Comparison of ENCODE assay signal across 30 mouse cellular contexts in the genomic region with DNA sequence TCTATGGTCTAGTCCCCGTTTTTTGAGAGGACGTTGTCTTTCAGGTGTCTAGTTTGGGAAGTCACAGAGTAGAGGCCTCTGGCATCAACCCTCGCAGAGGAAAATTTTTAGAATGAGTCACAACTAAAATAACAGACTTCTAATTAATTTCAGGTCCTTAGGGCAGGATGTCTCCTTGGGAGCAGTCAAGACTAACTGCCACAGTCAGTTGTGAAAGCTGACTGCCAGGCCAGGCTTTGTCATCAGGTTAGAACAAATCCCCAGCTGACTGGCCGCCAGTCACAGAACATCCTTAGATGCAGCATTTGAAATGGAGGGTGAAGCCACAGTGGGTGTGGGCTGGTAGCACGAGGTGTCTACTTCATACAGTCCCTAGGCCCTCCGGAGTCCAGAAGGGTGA. TPM values are rescaled to one million over a fixed set of nuclear protein-coding genes. Genes with fewer than 3 reads are reported as not detected.
DNase-seq lines count a peak whose midpoint lies in the region; ATAC-seq lines count a peak whose summit lies in the region.
"Had no signal": no experiment of that assay in that cellular context is flagged by ENCODE, and none has a peak within 500 bp of the region (broad histone marks: within the 10 kb centered on the region; RNA-seq: fewer than 3 reads in every experiment).

No protein-coding gene starts in this region.

- ATAC-seq in midbrain, embryonic 11.5 days (ENCODE audit: low FRiP score): no peak
- ATAC-seq: activated CD4-positive, CD25-positive, alpha-beta regulatory T cell, adult 4 months; CD4-positive, CD25-positive, alpha-beta regulatory T cell, adult 4 months; forebrain, embryonic 14.5 days; forebrain, postnatal 0 days; intestine, postnatal 0 days had no signal

- H3K4me3 ChIP-seq in midbrain, embryonic 11.5 days (ENCODE audit: low read depth, low read length): no peak overlapping the region
- H3K4me3 ChIP-seq in midbrain, embryonic 10.5 days: no peak overlapping the region
- H3K4me3 ChIP-seq: embryonic facial prominence, embryonic 12.5 days; embryonic facial prominence, embryonic 15.5 days; erythroblast, embryonic 14.5 days; forebrain, embryonic 10.5 days; heart, embryonic 12.5 days; heart, embryonic 15.5 days; hindbrain, embryonic 10.5 days had no signal

- no peak overlapping the region for H3K27ac ChIP-seq in midbrain, embryonic 11.5 days (ENCODE audit: low read depth, low read length)
- H3K27ac ChIP-seq in midbrain, embryonic 10.5 days (replicated peaks): no peak overlapping the region
- H3K27ac ChIP-seq: embryonic facial prominence, embryonic 12.5 days; embryonic facial prominence, embryonic 15.5 days; forebrain, embryonic 10.5 days; heart, embryonic 15.5 days; hindbrain, embryonic 10.5 days; hindbrain, embryonic 14.5 days had no signal

- H3K27me3 ChIP-seq in midbrain, embryonic 11.5 days (ENCODE audit: control insufficient read depth, insufficient read depth, low read length): no peaks in the 10 kb centered on the region
- no peaks in the 10 kb centered on the region for H3K27me3 ChIP-seq in midbrain, embryonic 10.5 days (ENCODE audit: low read depth, poor library complexity, severe bottlenecking)
- H3K27me3 ChIP-seq: embryonic facial prominence, embryonic 12.5 days; embryonic facial prominence, embryonic 15.5 days; heart, embryonic 12.5 days; heart, embryonic 15.5 days had no signal

- H3K36me3 ChIP-seq in midbrain, embryonic 11.5 days (ENCODE audit: control insufficient read depth, insufficient read depth, low read length): no peaks in the 10 kb centered on the region
- H3K36me3 ChIP-seq in midbrain, embryonic 10.5 days: no peaks in the 10 kb centered on the region
- H3K36me3 ChIP-seq: embryonic facial prominence, embryonic 12.5 days; embryonic facial prominence, embryonic 15.5 days; forebrain, embryonic 10.5 days; G1E; heart, embryonic 12.5 days; heart, embryonic 15.5 days; hindbrain, embryonic 10.5 days had no signal

- no peak overlapping the region for H3K9ac ChIP-seq in midbrain, embryonic 11.5 days (ENCODE audit: low read length)
- H3K9ac ChIP-seq: embryonic facial prominence, embryonic 12.5 days; embryonic facial prominence, embryonic 15.5 days; forebrain, postnatal 0 days; heart, embryonic 12.5 days; heart, embryonic 15.5 days; hindbrain, embryonic 14.5 days had no signal

- DNase-seq in midbrain, embryonic 11.5 days (ENCODE audit: low spot score, missing footprints): peak; percentile 31
- no peak for DNase-seq in midbrain, embryonic 10.5 days (ENCODE audit: low spot score)
- peak; percentile 17 for DNase-seq in MN1 (ENCODE audit: low spot score)
- peak; percentile 51 for DNase-seq in fat pad, adult 2 months (ENCODE audit: extremely low read depth, low read depth, low spot score)
- no peak for DNase-seq in frontal cortex, postnatal 36 days (ENCODE audit: low spot score in 2 of 2)
- no peak for DNase-seq in spleen, postnatal 14 days (ENCODE audit: low spot score in 2 of 2)
- DNase-seq: adrenal gland, adult 8-10 months; adrenal gland, postnatal 25 days; cerebellum, adult 18-20 months; cerebellum, adult 9-10 months; cerebellum, postnatal 25 days; forebrain, postnatal 0 days; gastrocnemius, postnatal 25 days; heart, adult 18-20 months; heart, postnatal 10 days; heart, postnatal 36 days; kidney, adult 2 months had no signal

- 90% methylated on average over 6 of the region's 6 CpGs for WGBS in midbrain, embryonic 11.5 days
- WGBS in midbrain, embryonic 10.5 days: 91% methylated on average over 6 of the region's 6 CpGs

- no peaks in the 10 kb centered on the region for H3K9me3 ChIP-seq in midbrain, embryonic 11.5 days (ENCODE audit: control insufficient read depth, low read length)
- no peaks in the 10 kb centered on the region for H3K9me3 ChIP-seq in midbrain, embryonic 10.5 days (replicated peaks)
- H3K9me3 ChIP-seq: embryonic facial prominence, embryonic 12.5 days; embryonic facial prominence, embryonic 15.5 days; G1E; heart, embryonic 12.5 days; heart, embryonic 15.5 days; hindbrain, embryonic 10.5 days had no signal

- no peaks in the 10 kb centered on the region for H3K4me1 ChIP-seq in midbrain, embryonic 11.5 days (ENCODE audit: control insufficient read depth, insufficient read depth, low read length)
- H3K4me1 ChIP-seq in midbrain, embryonic 10.5 days: no peaks in the 10 kb centered on the region
- H3K4me1 ChIP-seq: embryonic facial prominence, embryonic 12.5 days; embryonic facial prominence, embryonic 15.5 days; forebrain, embryonic 10.5 days; heart, embryonic 12.5 days; heart, embryonic 15.5 days; hindbrain, embryonic 10.5 days had no signal

- H3K4me2 ChIP-seq in midbrain, embryonic 11.5 days: no peak overlapping the region
- H3K4me2 ChIP-seq: embryonic facial prominence, embryonic 12.5 days; embryonic facial prominence, embryonic 15.5 days; heart, embryonic 12.5 days; heart, embryonic 15.5 days; hindbrain, embryonic 14.5 days had no signal

RNA-seq across cellular contexts. Expression of gene Tgif1, which starts 46.3 kb away (rescaled TPM):
- polyA plus RNA-seq in midbrain, embryonic 11.5 days (2014; fragmentation: Nextera tagmentation; extraction: Ambion mirVana): 53.0 and 58.4 TPM in 2 replicates
- polyA plus RNA-seq in midbrain, embryonic 10.5 days (2016; fragmentation: Nextera tagmentation; extraction: Ambion mirVana): 72.9 and 73.6 TPM in 2 replicates

Comparison
In these comparisons a context has a peak if more than half of its experiments do, and no peak if none do; other contexts are left out.
1. DNase-seq: peak in midbrain, embryonic 11.5 days (single experiment), MN1 (single experiment) and fat pad, adult 2 months (single experiment); none in midbrain, embryonic 10.5 days (single experiment), frontal cortex, postnatal 36 days (0 of 2) and spleen, postnatal 14 days (0 of 2).